Mouse (Mus musculus) gastrocnemius, adult 2 months (tissue): ENCODE results near the gene Oxnad1. TPM values are rescaled to one million over a fixed set of nuclear protein-coding genes. Genes with fewer than 3 reads are reported as not detected.
"Not testable (repeated sequence)": the region's sequence is repeated elsewhere in the genome, so short reads cannot be mapped to it uniquely, and the experiment has no call there.

ENCODE experiments used
- DNase-seq: peaks from one replicate; pipeline ENCODE4 v3.0.0; 2022
- H3K27ac ChIP-seq: fragments of 200-600 bp; 2 replicates; pipeline ENCODE4 v1.8.1; 2022; ENCODE audit warnings: mild to moderate bottlenecking
- H3K4me3 ChIP-seq: fragments of 200-600 bp; 2 replicates; pipeline ENCODE4 v1.8.1; 2022; ENCODE audit warnings: mild to moderate bottlenecking, moderate library complexity
- CTCF ChIP-seq: fragments of 200-600 bp; IDR thresholded peaks from 2 replicates; pipeline ENCODE4 v1.8.1; 2022; ENCODE audit warnings: antibody characterized with exemption, mild to moderate bottlenecking, moderate library complexity
- intact Hi-C: fragments of 180-260 bp; cut with DNase I; formaldehyde crosslinking; loops from one replicate; pipeline ENCODE4 v1.15.1; 2025
- total RNA-seq, 2 experiments: library from RNA; stranded (reverse); gene quantifications; 2 replicates each; pipeline ENCODE4 v1.2.3; 2021

The Oxnad1 gene
- total RNA-seq, 2 experiments from 2014 or later: 17.4 to 29.0 TPM

DNA sequence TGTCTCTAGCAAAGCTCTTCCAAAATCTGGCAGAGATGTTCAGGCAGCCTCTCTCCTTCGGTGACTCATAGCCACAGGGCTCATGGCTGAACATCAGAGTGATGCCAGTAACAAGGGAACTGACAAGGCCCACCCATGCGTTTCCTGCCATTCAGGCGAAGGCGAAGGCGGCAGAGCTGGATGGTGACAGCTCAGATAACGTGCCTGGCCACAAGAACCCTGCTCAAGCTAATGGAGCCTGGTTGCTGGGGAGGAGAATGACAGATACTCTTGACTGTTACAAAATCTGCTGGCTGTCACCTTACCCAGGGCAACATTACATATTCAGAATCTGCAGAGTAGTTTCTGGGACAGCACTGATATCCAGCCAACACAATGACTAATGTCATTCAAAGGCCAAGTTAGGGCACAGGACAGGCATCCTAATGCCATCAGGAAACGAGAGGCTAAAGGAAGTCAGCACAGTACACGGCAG lies 11.9 kb upstream of the Oxnad1 start:
- H3K27ac ChIP-seq: peak overlapping the region; percentile 89
- H3K4me3 ChIP-seq: no peak overlapping the region
- intact Hi-C loops: no loop called here
- no peak for TF ChIP-seq CTCF
- DNase-seq: peak; percentile 67

DNA sequence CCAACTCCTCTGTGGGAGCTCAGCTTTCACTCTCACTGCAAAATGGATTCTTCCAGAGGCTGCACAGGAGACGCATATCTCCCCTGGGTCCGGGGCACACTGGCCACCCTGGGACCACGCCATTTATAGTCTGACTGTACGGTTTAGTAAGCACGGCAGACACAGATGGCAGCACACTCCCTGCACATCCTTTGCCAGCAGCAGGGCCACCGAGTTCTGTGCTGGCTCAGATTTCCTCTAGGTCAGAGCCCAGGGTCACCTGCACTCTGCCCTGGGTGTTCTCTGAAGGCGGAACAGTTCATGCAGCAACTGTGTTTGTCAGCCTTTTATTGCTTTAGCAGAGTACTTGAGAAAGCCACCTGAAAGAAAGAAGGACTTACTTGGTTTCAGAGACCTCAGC lies 11.3 kb upstream of the Oxnad1 start:
- intact Hi-C loops: no loop called here
- peak; percentile 77 for DNase-seq
- H3K27ac ChIP-seq: peak overlapping the region; percentile 89
- H3K4me3 ChIP-seq: no peak overlapping the region
- no peak for TF ChIP-seq CTCF

DNA sequence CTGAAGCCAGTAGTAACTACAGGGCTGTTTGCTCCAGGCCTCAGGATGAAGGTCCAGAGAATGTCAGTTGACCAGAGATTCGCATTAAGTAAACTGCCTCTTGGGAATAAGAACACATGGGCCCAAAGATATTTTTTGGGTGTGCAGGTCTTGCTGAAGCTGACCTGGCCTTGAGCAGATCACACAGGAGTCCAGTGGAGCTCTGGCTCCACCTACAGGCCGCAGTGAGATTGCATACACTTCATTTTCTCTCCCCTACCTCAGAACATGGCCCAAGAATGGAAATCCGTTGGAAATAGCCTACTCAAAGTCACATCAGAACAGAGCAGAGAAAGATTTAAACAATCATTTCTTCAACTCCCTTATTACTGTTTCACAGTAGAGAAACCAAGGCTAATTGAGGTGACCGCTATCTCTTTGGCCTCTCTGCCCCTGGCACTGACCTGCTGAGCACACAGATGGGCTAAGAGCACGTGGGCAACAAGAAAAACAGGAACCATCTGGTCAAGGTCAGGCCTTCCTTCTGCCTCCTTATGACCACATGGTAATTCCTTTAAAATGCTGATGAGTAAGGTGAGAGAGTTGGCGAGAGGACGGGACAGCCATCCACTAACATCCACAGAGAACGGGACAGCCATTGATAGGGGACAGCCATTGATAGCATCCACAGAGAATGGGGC lies 8.1 kb upstream of the Oxnad1 start:
- intact Hi-C loops: loop anchor here (1.0 to 2.0 kb wide), 3 partner anchors 122 to 420 kb away; no protein-coding TSS in a partner anchor
- TF ChIP-seq CTCF: peak; percentile 98; the same call in 1 of the 2 replicates
- Histone ChIP-seq H3K4me3 (no peak overlapping the region), H3K27ac (peak overlapping the region; percentile 0; the same call in 1 of the 2 replicates)
- DNase-seq: peak; percentile 74

DNA sequence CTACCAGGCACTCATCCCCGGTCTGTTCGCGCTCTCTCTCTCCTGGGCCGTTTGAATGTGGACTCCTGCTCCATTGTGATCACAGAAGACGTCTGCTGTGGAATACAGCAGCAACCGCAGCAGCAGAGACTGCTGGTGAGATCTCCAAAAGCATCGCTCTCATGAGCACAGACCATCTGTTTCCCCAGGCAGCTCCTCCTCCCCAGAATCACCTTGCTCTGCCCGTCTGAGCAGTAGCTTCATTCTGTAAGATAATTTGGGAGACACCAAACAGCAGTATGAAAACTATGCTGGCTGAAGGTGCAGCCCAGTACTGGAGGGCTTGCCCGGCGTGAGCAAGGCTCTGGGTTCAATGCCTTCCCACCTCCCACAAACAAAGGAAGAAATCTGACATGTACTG lies 4.1 kb upstream of the Oxnad1 start:
- intact Hi-C loops: loop anchor here (10.0 kb wide), 1 partner anchor 586 kb away; the partner anchor contains the start of genes Eaf1 and Mettl6

DNA sequence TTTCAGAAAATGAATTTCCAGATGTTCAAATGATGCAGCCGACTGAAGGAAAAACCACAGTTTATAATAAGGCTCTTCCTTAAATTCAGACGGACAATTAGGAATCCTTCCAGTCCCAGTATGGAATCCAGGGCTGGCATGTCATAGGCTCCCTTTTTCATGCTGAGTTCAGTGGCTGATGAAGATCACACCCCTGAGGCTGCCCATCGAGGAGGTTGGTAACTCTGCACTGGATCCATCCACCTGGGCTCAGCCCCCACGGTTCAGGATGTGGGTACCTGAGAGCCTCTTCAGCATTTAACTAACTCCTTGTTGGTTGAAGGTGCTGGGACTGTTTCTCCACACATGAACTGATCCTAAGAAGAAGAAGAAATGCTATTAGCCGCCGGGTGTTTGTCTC lies 2.3 kb upstream of the Oxnad1 start:
- intact Hi-C loops: loop anchor here (10.0 kb wide), 1 partner anchor 588 kb away; the partner anchor contains the start of genes Eaf1 and Mettl6
- DNase-seq: no peak
- Histone ChIP-seq H3K27ac (no peak overlapping the region), H3K4me3 (no peak overlapping the region)
- no peak for TF ChIP-seq CTCF

More for the DNA sequence above, 4.1 kb upstream of the Oxnad1 start:
- no peak for TF ChIP-seq CTCF
- no peak for DNase-seq
- H3K4me3 ChIP-seq: no peak overlapping the region
- H3K27ac ChIP-seq: no peak overlapping the region

DNA sequence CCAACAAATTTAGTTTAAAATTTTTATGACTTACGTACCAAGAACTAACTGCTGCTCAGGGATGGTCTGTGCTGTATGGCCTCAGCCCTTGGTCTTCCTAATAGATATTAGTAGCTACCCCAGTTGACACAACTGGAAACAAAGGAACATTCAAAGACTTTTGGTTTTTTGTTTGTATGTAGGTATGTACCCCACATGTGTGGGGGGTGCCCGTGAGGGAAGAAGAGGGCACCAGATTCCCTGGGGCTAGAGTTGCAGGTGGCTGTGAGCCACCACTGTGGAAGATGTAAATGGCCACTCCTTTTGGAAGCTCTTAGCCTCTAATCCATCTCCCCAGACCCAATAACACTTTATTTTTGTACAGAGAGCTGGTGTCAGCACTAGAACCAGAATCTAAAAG lies 1.7 kb upstream of the Oxnad1 start:
- H3K27ac ChIP-seq: no peak overlapping the region
- intact Hi-C loops: loop anchor here (10.0 kb wide), 1 partner anchor 589 kb away; the partner anchor contains the start of genes Eaf1 and Mettl6
- TF ChIP-seq CTCF: no peak
- no peak for DNase-seq
- H3K4me3 ChIP-seq: no peak overlapping the region

DNA sequence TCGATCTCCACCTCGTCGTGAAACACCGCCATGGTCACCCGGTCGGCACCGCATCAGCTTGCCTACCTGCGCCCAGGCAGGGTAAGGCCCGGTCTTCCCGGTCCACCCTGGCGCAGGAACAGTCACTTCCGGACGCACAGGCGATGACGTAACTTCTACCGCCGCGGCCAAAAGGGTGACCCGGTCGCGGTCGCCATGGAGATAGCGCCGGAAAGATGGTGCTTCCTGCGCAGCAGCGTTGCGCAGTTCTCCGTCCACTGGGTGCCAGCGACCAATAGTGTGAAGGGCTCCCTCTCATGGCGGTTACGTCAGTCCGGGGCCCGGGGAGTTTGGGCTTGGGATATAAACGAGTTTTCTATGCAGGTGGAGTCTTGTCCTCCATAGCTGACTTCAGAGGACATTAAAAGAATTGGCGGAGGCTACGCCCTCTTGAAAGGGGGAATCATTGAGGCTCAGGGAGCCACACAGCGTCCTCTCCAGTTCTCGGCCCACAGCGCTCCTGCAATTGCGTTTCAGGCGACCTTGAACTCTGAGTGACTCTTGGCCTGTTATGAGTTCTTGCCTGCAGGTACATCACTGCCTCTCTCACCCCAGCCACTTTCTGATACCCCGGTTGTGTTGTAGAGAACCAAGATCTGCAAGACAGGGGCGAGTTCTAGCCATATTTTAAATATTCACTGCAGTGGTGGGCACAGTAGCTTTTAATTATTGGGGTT lies 470 bp downstream of the Oxnad1 start, which contains the start of gene Dph3:
Gene Dph3, minus strand, starts transcription at position 244 of the 716 bp plus-strand sequence.
- intact Hi-C loops: loop anchor here (5.0 to 10.0 kb wide), 2 partner anchors 591 to 698 kb away; partner anchors contain the start of genes Eaf1 and Mettl6
- H3K27ac ChIP-seq: peak within 1 kb of the TSS; percentile 94
- peak; percentile 57 for TF ChIP-seq CTCF
- DNase-seq: peak; percentile 99
- peak within 1 kb of the TSS; percentile 72 for H3K4me3 ChIP-seq

DNA sequence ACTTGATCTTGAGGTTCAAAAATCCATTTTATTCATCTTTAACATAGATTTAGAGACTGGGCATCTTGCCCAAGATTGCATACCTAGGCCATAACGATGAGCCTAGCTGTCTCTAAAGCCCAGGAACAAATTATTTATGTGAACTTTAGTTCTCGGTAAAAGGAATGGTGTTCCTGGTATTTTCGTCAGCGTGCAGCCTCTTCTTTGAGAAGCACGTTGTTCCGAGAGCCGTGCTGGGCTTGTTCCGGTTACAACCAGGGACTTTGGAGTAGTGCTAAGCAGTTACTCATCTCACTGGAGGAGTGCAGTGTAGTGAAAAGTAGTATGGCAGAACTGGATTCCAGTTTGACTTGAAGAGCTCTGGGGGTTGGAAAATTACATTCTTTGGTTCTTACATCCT lies 1.1 kb downstream of the Oxnad1 start:
- DNase-seq: no peak
- H3K4me3 ChIP-seq: peak overlapping the region; percentile 72
- no peak for TF ChIP-seq CTCF
- intact Hi-C loops: loop anchor here (5.0 to 10.0 kb wide), 2 partner anchors 591 to 699 kb away; partner anchors contain the start of genes Eaf1 and Mettl6
- peak overlapping the region; percentile 94 for H3K27ac ChIP-seq

DNA sequence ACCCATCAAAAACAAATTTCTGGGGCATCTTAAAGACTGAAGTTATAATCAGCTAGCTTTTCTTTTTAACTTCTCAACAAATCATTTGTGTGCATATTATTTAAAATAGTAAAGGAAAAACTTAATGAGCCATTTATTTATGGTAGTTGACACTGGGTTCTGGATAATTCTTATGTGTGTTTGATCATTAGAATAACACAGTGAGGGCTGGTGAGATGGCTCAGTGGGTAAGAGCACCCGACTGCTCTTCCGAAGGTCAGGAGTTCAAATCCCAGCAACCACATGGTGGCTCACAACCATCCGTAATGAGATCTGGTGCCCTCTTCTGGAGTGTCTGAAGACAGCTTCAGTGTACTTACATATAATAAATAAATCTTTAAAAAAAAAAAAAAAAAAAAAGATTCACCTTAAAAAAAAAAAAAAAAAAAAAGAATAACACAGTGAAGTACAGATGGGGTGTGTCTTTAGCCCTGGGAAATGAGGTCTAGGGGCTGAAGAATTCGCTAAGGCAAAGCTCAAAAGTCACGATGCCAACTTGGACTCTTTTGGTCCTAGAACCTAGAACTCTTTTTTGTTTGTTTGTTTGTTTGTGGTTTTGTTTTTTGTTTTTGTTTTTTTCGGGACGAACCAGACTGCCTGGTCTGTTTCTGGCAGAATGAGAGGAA lies 2.5 kb downstream of the Oxnad1 start:
- not testable (repeated sequence) for H3K27ac ChIP-seq
- intact Hi-C loops: loop anchor here (5.0 to 10.0 kb wide), 2 partner anchors 593 to 700 kb away; partner anchors contain the start of genes Eaf1 and Mettl6

DNA sequence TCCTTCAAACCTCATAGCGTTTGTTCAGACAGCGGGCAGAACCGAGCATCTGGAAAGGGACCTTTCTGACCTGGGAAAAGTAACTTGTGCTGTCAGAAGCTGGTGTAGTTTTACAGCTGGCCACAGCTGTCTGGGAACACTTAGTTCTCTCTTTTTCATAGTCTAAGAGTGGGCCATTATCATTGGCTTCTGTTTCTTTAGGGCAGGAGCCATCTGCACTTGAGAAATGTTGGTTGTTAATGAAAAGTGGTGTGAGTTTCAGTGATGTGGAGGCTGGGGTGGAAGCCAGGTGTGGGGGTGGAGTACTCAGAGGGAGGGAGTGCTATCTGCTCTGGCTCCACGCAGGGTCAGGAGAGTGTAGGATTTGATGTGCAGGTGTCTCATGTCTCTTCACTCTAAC lies 6.0 kb downstream of the Oxnad1 start:
- intact Hi-C loops: no loop called here
- no peak overlapping the region for H3K27ac ChIP-seq
- TF ChIP-seq CTCF: no peak
- DNase-seq: no peak
- no peak overlapping the region for H3K4me3 ChIP-seq

More for the DNA sequence above, 2.5 kb downstream of the Oxnad1 start:
- DNase-seq, H3K4me3 ChIP-seq: not testable (repeated sequence)

DNA sequence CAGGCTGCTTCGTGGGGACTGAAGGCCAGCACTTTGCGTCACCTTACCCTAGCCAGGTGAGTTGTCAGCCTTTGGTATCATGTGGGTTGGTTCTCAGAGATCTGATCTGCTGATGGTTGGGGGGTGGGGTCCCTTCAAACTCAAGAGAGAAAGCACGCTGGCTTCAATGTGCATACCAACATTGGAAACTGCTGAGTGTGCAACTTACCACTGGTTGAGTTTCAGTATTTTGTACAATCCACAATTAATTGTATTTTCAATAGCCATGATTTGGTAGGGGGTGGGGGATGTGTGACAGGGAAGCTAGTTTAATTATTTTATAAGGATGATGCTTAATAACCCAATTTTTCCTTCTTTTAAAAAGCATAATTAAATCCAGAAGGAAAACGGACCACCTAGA lies 6.5 kb downstream of the Oxnad1 start:
- TF ChIP-seq CTCF: no peak

DNA sequence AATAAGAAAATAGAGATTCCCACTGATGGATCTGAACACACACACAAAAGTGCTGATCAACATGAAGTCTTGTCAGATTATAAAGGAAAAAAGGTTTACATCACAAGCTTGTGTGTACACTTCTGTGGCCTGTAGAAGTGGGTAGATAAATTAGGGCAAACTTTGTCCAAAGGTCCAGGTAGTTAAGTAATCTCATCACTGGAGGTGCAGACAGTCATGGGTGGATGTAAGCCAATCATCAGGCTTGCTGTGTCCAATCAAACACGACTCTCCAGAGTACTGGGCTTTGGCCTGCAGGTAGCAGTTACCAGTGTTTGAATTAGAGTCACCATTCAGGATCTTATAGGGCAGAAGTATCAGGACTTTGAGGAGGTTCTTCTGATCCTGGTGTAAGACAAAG lies 7.8 kb downstream of the Oxnad1 start:
- Histone ChIP-seq H3K27ac (no peak overlapping the region), H3K4me3 (no peak overlapping the region)
- no peak for TF ChIP-seq CTCF

More for the DNA sequence above, 6.5 kb downstream of the Oxnad1 start:
- no peak for DNase-seq
- Histone ChIP-seq H3K27ac (no peak overlapping the region), H3K4me3 (no peak overlapping the region)
- intact Hi-C loops: no loop called here

More for the DNA sequence above, 7.8 kb downstream of the Oxnad1 start:
- intact Hi-C loops: no loop called here
- no peak for DNase-seq
